Mouse (Mus musculus) ES-E14 (cell line): ENCODE measurements around the gene Bspry.

Experiments used
- CHD2 ChIP-seq: IDR thresholded peaks from 2 replicates; pipeline ENCODE4 v1.6.1; 2014; ENCODE audit warnings: mild to moderate bottlenecking, low read depth, low read length, inconsistent platforms
- HCFC1 ChIP-seq: IDR thresholded peaks from 2 replicates; pipeline ENCODE4 v1.6.1; 2012; ENCODE audit warnings: low read length, inconsistent platforms, borderline replicate concordance; ENCODE audit not compliant: insufficient read depth
- ZC3H11A ChIP-seq: IDR thresholded peaks from 2 replicates; pipeline ENCODE4 v1.6.1; 2012; ENCODE audit warnings: low read depth, mild to moderate bottlenecking, inconsistent platforms, low read length, borderline replicate concordance
- ZNF384 ChIP-seq: IDR thresholded peaks from 2 replicates; pipeline ENCODE4 v1.6.1; 2012; ENCODE audit warnings: low read depth, low read length, inconsistent platforms

GRCm38 (mm10) chr4:62437256-62437778, 42.5 kb upstream of the Bspry start:
- TF ChIP-seq ZC3H11A (no peak), CHD2 (no peak), ZNF384 (no peak), HCFC1 (no peak)
